Mouse (Mus musculus) embryonic stem cell, embryonic (primary cell): ENCODE measurements around the gene Fmo4.

Experiments
- CTCF ChIA-PET, 4 experiments: fragments of 300-600 bp in 2 of 4; fragments of 350-600 bp in 2 of 4; sonication (Branson Sonifier 250); formaldehyde crosslinking; loops; one replicate each; lab custom pipeline; 2022; ENCODE audit warnings: inconsistent platforms in 2 of 4; lab: Charles Lee
- POLR2A ChIA-PET, 4 experiments: fragments of 300-600 bp in 2 of 4; fragments of 350-600 bp in 2 of 4; sonication (Branson Sonifier 250); formaldehyde crosslinking; loops; one replicate each; lab custom pipeline; 2022; ENCODE audit warnings: antibody characterized with exemption in 4 of 4, inconsistent platforms in 1 of 4; lab: Charles Lee

The Fmo4 gene

DNA sequence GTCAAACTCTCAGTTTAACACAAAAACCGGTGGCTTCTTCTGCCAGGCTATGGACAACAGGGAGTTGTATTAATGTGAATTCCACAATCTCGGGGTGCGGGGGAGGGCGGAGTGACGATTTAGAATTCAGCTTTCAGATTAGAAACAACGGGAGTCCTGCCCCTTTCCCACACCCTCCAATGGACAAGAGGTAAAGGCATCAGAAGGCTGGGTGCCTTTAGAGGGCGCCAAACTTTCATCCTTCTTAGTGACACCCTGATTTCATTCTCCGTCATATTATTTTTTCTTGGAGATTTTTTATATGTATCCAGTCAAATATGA lies at the start of gene Fmo4:
Fmo4 (minus strand) TSS at position 137 of the 321 bp plus-strand sequence.
- CTCF ChIA-PET: interaction anchor here in 1 of 4 experiments (0.7 kb wide), 1 partner anchor 34 kb away, joined by 3 read pairs; no protein-coding TSS in a partner anchor

DNA sequence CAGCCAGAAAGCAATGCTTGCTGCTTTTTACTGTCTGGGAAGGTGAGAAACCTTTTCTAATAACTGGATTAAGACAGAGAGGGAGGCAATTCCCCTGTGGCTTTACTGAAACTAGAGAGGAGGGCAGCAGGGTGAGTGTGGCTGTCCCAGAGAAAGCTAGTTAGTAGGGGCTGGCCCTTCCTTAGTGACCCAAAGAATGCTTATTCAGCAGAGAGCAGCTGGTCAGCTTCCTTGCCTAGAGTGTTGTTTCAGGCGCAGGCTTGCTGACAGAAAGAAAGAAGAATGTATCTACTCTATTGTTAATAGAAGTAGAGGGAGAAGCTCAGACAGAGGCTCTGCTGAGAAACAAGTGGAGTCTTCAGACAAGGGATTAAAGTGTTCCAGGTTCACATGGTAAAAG lies 48.6 kb upstream of the Fmo4 start:
- CTCF ChIA-PET: no interaction called here

More for the DNA sequence above, at the start of gene Fmo4:
- POLR2A ChIA-PET: interaction anchor here in 1 of 4 experiments (0.5 kb wide), 1 partner anchor 149 kb away, joined by 3 read pairs; no protein-coding TSS in a partner anchor

DNA sequence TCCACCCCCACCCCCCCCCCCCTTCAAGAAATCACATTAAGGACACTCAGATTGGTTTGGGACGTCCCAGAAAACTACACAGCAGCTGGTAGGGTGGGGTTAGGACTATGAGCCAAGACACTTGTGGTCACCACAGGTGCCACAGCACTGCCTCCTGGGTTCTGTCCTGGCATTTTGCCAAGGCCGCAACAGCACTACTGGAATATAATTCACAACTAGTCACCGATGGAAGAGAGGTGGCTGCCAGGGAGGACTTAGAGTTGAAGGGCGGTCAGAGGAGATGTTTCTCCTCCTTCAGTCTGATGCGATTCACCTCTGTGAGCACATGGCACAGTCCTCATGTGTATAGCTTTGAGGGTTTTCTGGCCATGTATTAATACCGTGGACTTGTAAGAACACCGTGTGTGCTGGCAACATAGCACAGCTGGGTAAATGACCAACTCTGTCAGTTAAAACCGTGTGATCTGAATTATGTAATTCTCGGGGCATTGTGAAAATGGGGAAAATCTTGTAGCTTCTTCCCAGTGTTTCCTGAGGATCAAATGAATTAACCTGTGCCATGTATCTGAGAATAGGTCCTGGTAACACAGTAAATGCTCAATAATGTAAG lies 46.3 kb upstream of the Fmo4 start:
- CTCF ChIA-PET: no interaction called here
- POLR2A ChIA-PET: interaction anchor here in 1 of 4 experiments (0.5 kb wide), 1 partner anchor 46 kb away, joined by 3 read pairs; no protein-coding TSS in a partner anchor

More for the DNA sequence above, 48.6 kb upstream of the Fmo4 start:
- POLR2A ChIA-PET: no interaction called here

DNA sequence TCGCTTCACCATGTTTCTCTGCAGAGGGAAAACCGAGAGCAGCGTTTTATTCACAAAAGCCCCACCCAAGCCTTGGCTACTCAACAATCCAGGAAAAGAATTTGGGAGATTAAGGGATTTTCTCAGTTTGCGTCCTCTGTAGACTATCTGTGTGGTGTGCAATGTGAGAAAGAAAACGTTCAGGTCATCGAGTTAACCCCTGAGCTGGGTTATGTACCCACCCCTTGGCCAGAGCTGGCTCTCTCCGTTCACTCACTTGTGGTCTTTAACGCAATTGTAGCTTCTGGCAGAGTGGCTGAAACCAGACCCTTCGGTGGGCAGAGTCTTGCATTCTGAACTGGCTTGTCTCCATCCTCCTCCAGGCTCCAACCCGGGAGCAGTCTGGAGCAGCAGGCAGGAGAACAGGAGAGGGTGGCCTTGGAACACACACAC lies 45.8 kb upstream of the Fmo4 start:
- ChIA-PET POLR2A (interaction anchor here in 1 of 4 experiments (0.6 kb wide), 1 partner anchor 815 kb away, joined by 3 read pairs; no protein-coding TSS in a partner anchor), CTCF (interaction anchor here in 1 of 4 experiments (1.5 kb wide), 1 partner anchor 546 kb away, joined by 3 read pairs; no protein-coding TSS in a partner anchor)

DNA sequence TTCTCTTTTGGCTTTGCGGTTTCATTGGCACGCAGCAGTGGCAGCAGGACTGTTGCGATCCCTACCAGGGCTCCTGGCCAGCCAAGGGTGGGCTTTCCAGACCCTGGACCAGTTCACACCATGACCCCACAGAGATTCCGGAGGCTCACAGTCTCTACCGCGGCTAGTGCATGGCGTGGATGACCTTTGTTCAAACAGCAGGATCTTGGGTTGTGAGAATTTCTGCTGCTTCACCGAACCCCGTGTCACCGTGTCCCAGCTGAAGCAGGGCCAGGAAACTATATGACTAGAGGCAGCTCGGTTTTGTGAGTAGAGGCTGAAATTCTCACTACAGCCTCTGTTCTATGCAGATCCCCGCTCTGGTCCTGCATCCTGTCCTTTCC lies 45.0 kb upstream of the Fmo4 start:
- ChIA-PET POLR2A (interaction anchor here in 3 of 4 experiments (0.6 to 1.0 kb wide), 4 partner anchors 25 to 816 kb away, joined by 3 to 7 read pairs (median 4); no protein-coding TSS in a partner anchor), CTCF (interaction anchor here in 1 of 4 experiments (1.5 kb wide), 1 partner anchor 545 kb away, joined by 3 read pairs; no protein-coding TSS in a partner anchor)

DNA sequence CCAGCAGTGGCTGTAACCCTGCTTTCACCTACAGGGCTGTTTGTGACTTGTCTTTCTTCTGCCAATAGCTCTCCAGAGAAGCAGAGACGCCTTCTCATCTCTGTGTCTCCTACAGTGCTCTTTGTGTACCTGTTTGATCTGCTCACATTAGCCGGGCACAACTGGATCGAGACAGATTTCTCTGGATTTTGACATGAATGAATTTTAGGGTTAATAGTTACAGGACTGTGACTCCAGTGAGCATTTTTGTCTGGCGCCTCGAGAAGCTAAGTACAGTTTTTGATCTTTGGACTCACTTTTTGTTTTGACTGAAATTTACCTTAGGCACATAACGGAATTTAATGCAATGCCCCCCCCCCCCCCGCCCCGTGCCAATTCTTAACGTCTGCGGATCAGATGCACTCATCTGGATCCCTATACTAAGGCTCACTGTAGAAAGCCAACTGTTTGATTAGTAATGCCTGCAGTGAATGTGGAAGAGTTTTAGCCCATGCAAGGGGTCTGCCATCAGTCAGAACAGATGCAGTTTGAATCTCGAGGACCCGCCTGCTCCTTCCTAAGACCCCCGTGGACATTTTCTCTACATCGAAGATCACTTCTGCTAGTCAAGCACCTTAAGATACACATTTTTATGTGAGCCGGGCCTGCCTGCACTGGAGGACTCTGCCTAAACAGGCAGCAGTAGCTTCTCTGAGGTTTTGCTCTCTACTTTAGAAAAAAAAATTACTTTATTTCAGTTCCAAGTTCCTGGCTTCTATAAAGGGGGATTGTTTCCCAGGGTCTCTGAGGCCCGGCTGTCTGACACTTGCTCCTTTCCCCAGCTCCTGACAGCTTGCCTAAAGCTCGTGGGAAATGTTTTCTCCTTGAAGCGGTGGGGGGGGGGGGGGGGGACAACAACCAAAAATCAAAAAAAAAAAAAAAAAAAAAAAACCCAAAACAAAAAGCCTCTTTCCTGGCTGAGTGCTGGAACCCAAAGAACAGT lies 44.3 kb upstream of the Fmo4 start:
- ChIA-PET CTCF (interaction anchor here in 1 of 4 experiments (1.5 kb wide), 1 partner anchor 545 kb away, joined by 3 read pairs; no protein-coding TSS in a partner anchor), POLR2A (interaction anchor here in 3 of 4 experiments (0.6 to 1.0 kb wide), 5 partner anchors 25 to 1026 kb away, joined by 3 to 7 read pairs (median 3); no protein-coding TSS in a partner anchor)

DNA sequence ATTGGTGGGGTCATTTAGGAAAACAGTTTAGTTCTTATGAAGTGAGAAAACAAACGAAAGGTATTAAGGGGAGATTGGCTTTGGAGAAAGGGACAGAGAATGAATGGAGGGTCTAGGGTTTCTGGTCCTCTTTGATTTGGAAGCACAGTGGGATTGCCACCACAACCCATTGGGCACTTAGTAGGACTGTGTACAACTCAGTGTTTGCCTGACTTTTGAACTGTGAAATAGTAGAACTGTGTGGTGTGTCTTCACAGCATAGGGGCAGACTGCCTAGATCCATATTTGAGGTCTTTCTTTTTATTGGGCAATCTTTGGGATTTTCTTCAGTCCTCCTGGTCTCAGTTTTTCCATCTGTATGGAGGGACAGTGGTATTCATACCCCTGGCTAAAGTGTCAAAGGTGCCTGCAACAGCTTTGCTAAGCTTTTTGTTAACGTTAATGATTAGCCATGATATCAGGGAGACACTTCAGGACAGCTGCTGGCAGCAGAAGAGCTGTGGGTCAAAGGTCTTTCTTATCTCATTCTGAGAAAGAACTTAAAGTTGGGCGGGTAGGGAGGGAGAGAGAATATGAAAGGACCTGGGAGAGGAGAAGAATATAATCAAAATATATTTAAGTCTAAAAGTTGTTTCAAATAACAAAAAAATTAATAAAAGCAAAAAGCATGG lies 40.2 kb upstream of the Fmo4 start:
- CTCF ChIA-PET: no interaction called here
- POLR2A ChIA-PET: interaction anchor here in 1 of 4 experiments (0.8 kb wide), 1 partner anchor 311 kb away, joined by 3 read pairs; no protein-coding TSS in a partner anchor

DNA sequence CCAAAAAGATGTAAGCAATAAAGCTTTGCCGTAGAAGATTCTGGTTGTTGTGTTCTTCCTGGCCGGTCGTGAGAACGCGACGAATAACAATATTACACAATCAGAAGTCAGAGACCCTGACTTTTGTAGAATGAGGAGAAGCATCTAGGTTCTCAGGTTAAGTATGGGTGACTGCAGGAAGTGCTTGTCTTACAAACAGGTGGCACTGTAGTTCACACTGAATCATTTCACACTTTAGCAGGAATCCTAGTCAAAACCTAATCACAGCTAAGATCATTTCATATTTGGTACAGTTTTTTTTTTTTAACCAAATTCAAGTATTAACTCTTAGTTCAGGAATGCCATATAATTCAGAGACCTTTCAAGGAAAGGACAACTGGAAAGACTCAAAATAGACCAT lies 33.8 kb upstream of the Fmo4 start:
- POLR2A ChIA-PET: no interaction called here

DNA sequence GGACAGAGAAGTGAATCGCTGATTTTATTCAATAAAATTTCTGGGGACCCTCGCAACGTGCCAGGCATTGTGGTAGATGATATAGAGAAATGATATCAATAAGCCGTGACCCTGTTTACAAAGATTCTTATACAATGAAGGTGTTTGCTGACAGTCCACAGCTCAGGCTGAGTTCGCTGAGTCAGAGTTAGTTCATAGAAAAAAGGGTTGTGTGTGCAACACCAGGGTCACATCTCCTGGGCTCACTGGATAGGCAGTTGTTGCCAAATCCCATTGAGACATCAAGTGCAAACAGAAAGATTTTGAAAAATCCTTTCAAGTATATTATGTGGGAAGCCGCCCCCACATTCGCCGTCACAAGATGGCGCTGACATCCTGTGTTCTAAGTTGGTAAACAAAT lies 26.4 kb upstream of the Fmo4 start:
- POLR2A ChIA-PET: no interaction called here
- CTCF ChIA-PET: no interaction called here

More for the DNA sequence above, 33.8 kb upstream of the Fmo4 start:
- CTCF ChIA-PET: interaction anchor here in 2 of 4 experiments (0.5 to 1.0 kb wide), 5 partner anchors 9 to 415 kb away, joined by 3 to 5 read pairs (median 3); partner anchors contain the start of gene Fmo4 (in 1 of the 2)

DNA sequence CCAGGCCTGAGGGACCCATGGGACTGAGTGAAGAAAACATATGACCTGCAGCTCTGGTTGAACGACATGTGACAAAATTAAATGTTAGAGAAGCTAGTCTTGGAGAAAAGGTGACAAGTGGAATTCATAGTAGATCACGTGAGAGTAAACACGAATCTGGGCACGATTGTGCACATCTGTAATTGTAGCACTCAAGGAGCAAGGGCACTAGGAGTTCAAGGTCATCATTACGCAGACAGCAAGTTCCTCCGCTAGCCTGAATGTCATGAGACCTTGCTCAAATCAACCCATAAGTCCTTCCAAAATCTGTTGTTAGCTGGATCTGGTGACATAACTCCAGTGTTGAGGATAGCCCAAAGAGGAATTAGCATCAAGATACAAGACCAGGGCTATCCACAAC lies 25.2 kb upstream of the Fmo4 start:
- POLR2A ChIA-PET: no interaction called here
- CTCF ChIA-PET: interaction anchor here in 1 of 4 experiments (0.8 kb wide), 1 partner anchor 9 kb away, joined by 5 read pairs; no protein-coding TSS in a partner anchor

DNA sequence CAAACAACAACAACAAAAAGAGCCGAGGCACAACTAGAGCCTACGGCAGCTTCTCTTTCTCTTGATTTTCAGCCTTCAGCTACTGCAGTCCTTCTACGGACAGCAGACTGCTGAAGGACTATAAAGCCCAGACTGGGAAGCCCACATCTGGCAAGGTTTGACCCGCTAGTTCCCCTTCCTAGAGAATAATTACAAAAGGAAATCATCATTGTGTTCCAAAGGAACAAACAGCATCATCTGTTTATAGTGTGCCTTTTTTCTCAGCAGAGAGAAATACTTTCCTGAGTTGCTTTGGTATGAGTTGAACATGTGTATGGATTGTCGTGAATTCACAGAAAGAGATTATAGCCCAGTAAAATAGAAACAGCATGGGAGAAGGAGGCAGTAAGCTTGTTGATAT lies 20.6 kb upstream of the Fmo4 start:
- ChIA-PET POLR2A (no interaction called here), CTCF (interaction anchor here in 1 of 4 experiments (0.6 kb wide), 1 partner anchor 45 kb away, joined by 4 read pairs; no protein-coding TSS in a partner anchor)

DNA sequence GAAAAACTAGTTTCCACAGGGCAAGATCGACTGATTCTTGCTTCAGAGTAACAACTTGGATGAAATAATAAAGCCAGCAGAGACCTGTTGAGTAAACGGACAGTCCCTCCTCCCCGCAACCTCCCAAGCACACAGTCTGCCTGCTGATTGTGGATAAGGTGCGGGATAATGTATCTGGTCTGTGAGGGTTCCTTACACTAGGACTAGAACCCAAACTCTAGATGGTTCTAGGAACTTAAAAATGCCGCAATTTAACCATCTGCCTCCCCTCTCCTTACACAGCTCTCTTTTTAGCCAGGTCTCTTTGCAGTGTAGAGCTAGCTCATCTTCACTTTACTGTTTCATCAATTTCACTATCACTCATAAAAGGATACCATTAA lies 18.8 kb upstream of the Fmo4 start:
- CTCF ChIA-PET: no interaction called here
- POLR2A ChIA-PET: no interaction called here

DNA sequence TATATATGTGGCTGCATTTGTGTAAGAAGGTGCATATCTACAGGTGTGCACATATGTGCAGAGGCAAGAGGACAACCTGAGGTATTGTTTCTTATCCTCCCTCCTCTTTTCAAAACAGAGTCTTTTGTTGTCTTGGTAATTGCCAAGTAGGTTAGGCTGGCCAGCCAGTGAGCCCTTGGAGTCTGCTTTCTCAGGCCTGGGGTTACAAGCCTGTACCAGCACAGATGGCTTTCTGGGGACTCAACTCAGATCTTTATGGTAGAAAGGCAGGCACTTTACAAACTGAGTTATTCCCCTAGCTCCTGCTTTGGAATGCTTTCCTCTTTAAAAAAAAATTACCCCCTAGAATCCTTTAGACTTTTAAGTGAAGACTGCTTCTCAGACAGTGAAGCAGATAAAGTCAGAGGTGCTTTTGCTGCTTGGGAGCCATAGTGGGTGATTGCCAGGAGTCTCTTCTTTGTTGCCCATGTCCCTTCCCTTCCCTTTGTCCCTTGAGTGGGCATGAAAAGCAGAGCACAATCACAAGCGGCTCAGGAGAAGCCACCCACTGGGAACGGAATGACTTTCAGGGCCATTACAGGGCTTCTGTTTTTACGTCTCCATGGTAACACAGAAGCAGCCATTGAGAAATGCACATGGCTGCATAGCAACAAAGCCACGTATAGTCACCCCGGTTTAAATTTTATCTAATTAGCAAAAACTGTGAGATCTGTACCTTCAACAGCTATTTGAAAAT lies 18.2 kb upstream of the Fmo4 start:
- ChIA-PET POLR2A (no interaction called here), CTCF (no interaction called here)

DNA sequence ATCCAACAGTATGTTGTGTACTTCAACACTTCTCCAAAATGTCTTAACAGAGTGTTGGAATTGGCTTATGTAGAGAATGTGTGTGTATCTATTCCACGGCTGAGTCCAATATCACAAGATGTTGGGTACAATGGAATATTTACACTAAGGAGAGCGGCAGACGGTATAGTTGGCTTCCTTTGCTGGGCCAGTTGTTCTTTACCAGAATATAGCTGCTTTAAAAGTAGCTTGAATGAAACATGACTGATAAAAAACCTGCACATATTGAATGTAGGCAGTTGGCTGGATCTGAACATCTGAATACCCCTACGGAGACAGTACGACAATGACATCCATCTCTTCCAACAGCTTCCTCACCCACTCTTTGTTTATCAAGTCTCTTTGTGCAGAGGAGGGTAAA lies 5.5 kb upstream of the Fmo4 start:
- POLR2A ChIA-PET: no interaction called here
- CTCF ChIA-PET: no interaction called here

DNA sequence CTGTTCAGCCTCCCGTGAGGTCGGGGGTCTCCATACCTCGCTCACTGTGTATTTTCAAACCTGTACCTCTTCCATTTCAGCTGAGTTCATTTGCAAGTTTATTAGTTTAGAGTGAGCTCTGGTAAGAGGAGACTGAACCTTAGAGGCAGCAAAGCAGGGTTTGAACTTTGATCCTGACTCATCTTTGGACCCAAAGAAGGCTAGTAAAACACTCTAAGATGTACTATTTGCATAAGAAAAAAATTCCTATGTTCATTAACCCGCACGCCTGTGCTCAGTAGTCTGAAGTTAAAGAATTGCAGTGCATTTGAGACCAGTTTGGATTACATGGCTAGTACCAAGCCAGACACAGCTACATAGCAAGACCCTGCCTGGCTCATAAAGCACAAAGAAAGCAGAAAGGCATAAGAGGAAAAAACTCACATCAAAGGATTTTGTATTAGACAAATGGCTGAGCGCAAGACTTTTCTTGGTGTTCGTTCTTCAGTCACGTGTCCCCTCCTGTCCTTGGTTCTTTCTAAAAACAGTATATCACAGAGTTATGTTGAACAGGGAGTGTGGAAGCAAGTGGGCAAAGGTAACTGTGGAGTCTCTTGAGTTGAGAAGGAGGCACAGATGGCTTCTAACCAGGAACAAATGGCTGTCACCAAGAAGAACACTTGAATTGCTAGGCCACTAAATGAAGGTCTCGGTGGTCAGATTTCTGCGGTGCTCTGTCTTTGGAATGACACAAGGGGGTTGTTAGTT lies 1.8 kb upstream of the Fmo4 start:
- POLR2A ChIA-PET: no interaction called here
- CTCF ChIA-PET: interaction anchor here in 1 of 4 experiments (1.4 kb wide), 1 partner anchor 11 kb away, joined by 3 read pairs; no protein-coding TSS in a partner anchor

DNA sequence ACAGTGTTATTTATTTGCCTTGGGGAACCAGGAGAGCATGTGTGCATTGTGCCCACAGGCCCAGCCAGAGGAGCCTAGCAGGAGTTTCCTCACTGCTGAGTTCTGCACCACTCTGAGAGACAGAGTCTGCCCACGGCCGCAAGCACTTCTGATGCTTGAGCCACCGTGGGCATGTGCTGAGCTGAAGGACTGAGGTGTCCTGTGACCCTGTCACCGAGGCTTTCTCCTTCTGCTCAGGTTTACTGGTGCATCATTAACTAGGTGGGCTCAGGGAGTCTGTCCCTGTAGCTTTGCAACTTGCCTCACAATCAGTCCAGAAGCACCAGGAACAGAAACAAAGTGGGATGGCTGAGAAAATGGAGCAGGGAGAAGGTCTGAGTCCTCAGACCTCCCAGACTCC lies 1.2 kb upstream of the Fmo4 start:
- ChIA-PET POLR2A (interaction anchor here in 1 of 4 experiments (0.7 kb wide), 1 partner anchor 46 kb away, joined by 3 read pairs; no protein-coding TSS in a partner anchor), CTCF (interaction anchor here in 1 of 4 experiments (1.4 kb wide), 1 partner anchor 10 kb away, joined by 3 read pairs; no protein-coding TSS in a partner anchor)
